Mouse (Mus musculus): ENCODE measurements around the gene Atg101. TPM values are rescaled to one million over a fixed set of nuclear protein-coding genes. Genes with fewer than 3 reads are reported as not detected.

Atg101 gene
- total and polyA plus RNA-seq, 2 experiments from 2014 or later = 56.3 to 81.3 TPM

GRCm38 (mm10) chr15:101294028-101294894, 10.2 kb downstream of the Atg101 start:
- peaks cover 30% of the 10 kb centered on the region for H3K36me3 ChIP-seq (ENCODE audit: insufficient read depth)
- H3K4me2 ChIP-seq (ENCODE audit: low read depth) = no peak overlapping the region
- DNase-seq (no peak), ATAC-seq (no peak)
- H3K4me3 ChIP-seq (ENCODE audit: low read depth, low read length) = no peak overlapping the region
- TF ChIP-seq CTCF (IDR thresholded peaks at IDR 0.05; ENCODE audit: low read depth) = no peak
- no peak overlapping the region for H3K27ac ChIP-seq (ENCODE audit: low read depth, low read length)
- no peaks in the 10 kb centered on the region for H3K4me1 ChIP-seq (ENCODE audit: insufficient read depth)
- no peak overlapping the region for H3K9ac ChIP-seq
- no peaks in the 10 kb centered on the region for H3K9me3 ChIP-seq (ENCODE audit: low read length)
- H3K27me3 ChIP-seq (ENCODE audit: insufficient read depth, low read length) = no peaks in the 10 kb centered on the region
- 65% methylated on average over 16 of the region's 16 CpGs for WGBS

DNA sequence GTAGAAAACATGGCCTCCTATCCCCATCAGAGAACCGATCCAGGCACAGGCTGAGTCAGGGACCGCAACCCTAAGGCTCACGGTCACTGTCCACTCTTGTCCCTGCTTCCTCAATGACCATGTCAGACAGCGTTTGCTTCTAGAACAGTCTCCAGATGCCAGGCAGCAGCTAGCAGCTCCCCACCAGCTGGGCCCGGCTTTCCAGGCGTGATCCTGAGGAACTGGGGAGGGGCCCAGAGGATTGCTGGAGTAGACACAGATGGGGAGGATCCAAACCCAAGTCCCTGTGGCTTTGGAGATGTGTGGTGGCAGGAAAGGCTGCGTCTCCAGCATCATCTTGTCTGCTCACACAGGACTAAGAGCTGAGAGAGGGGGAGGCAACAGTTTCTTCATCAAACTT, 11.0 kb downstream of the Atg101 start:
- Histone ChIP-seq H3K4me1 (ENCODE audit: insufficient read depth) (no peaks in the 10 kb centered on the region), H3K27me3 (ENCODE audit: insufficient read depth, low read length) (no peaks in the 10 kb centered on the region), H3K9ac (no peak overlapping the region), H3K4me3 (ENCODE audit: low read depth, low read length) (no peak overlapping the region), H3K36me3 (ENCODE audit: insufficient read depth) (peaks cover 21% of the 10 kb centered on the region), H3K9me3 (ENCODE audit: low read length) (no peaks in the 10 kb centered on the region), H3K27ac (ENCODE audit: low read depth, low read length) (no peak overlapping the region), H3K4me2 (ENCODE audit: low read depth) (no peak overlapping the region)
- ATAC-seq = no peak
- 84% methylated on average over 7 of the region's 7 CpGs for WGBS
- TF ChIP-seq CTCF (IDR thresholded peaks at IDR 0.05; ENCODE audit: low read depth) = no peak
- no peak for DNase-seq

DNA sequence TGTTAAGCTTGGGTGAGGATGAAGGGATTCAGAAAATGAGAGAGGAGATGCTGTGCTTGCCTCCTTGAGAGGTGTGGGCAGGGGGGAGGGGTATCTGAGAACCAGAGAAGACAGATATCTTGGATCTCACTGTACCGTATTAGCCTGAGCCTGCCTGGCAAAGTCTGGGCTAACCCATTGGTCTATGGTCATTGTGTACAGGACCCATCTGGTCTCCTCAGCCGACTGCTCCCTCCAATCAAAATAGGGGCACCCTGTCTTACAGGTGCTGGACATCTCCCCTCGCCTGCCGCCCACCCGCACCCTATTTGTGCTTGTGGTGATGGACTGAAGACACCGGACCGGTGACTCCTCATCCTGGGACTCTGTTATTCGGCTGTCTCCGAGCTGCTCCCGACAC, 11.5 kb downstream of the Atg101 start:
- H3K4me2 ChIP-seq (ENCODE audit: low read depth) = no peak overlapping the region
- H3K4me1 ChIP-seq (ENCODE audit: insufficient read depth) = no peaks in the 10 kb centered on the region
- no peaks in the 10 kb centered on the region for H3K9me3 ChIP-seq (ENCODE audit: low read length)
- H3K27ac ChIP-seq (ENCODE audit: low read depth, low read length) = no peak overlapping the region
- H3K4me3 ChIP-seq (ENCODE audit: low read depth, low read length) = no peak overlapping the region
- no peaks in the 10 kb centered on the region for H3K27me3 ChIP-seq (ENCODE audit: insufficient read depth, low read length)
- peaks cover 16% of the 10 kb centered on the region for H3K36me3 ChIP-seq (ENCODE audit: insufficient read depth)
- no peak for DNase-seq
- no peak for TF ChIP-seq CTCF (IDR thresholded peaks at IDR 0.05; ENCODE audit: low read depth)
- H3K9ac ChIP-seq = no peak overlapping the region
- 90% methylated on average over 10 of the region's 10 CpGs for WGBS
- ATAC-seq = no peak

DNA sequence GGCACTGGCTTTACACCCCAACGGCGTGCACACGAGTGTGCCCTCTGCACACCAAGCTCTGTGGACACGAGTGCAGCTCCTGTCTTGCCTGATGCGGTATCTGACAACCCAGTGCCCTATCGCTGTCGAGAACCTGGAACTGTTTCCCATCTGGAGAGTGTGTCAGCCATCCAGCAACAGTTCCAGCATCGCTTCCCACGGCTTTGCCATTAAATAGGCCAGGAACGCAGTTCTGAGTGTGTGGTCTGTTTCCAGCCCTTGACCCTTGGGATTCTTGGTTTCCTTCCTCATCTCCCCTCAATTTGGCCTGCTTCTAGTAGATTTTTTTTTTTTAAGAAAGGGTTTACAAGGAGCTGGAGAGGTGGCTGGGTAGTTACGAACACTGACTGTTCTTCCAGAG, 12.0 kb downstream of the Atg101 start:
- Histone ChIP-seq H3K4me2 (ENCODE audit: low read depth) (no peak overlapping the region), H3K9me3 (ENCODE audit: low read length) (no peaks in the 10 kb centered on the region), H3K4me1 (ENCODE audit: insufficient read depth) (no peaks in the 10 kb centered on the region), H3K4me3 (ENCODE audit: low read depth, low read length) (no peak overlapping the region), H3K27ac (ENCODE audit: low read depth, low read length) (no peak overlapping the region), H3K36me3 (ENCODE audit: insufficient read depth) (peaks cover 12% of the 10 kb centered on the region), H3K27me3 (ENCODE audit: insufficient read depth, low read length) (no peaks in the 10 kb centered on the region), H3K9ac (no peak overlapping the region)
- DNase-seq = no peak
- no peak for TF ChIP-seq CTCF (IDR thresholded peaks at IDR 0.05; ENCODE audit: low read depth)
- WGBS = 88% methylated on average over 11 of the region's 11 CpGs
- ATAC-seq = no peak

- Histone ChIP-seq H3K36me3 (ENCODE audit: insufficient read depth) (no peaks in the 10 kb centered on the region), H3K4me3 (ENCODE audit: low read depth, low read length) (no peak overlapping the region), H3K4me2 (ENCODE audit: low read depth) (no peak overlapping the region), H3K27me3 (ENCODE audit: insufficient read depth, low read length) (no peaks in the 10 kb centered on the region), H3K9ac (no peak overlapping the region), H3K9me3 (ENCODE audit: low read length) (no peaks in the 10 kb centered on the region), H3K27ac (ENCODE audit: low read depth, low read length) (no peak overlapping the region), H3K4me1 (ENCODE audit: insufficient read depth) (no peaks in the 10 kb centered on the region)
- DNase-seq (no peak), ATAC-seq (no peak)
- WGBS = 33% methylated on average over 7 of the region's 7 CpGs
- TF ChIP-seq CTCF (IDR thresholded peaks at IDR 0.05; ENCODE audit: low read depth) = no peak
Measured at GRCm38 (mm10) chr15:101297988-101298387, 13.9 kb downstream of the Atg101 start.

DNA sequence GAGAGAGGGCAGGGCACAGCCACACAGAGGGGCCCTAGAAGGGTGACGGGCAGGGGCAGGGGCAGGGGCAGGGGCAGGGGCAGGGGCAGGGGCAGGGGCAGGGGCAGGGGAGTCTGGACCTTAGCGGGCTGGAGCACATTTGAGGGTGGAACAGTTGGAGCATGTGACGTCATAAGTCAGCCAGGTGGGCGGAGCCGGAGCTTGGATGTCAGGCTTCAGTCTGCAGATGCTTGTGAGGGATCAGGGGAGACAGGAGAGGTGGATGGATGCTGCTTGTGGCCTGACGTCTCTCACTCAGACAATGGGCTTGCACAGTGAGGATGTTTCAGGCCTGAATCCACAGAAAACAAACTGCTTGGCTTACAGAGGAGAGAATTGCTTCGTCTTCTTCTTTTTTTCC, 14.5 kb downstream of the Atg101 start:
- Histone ChIP-seq H3K36me3 (ENCODE audit: insufficient read depth) (no peaks in the 10 kb centered on the region), H3K4me3 (ENCODE audit: low read depth, low read length) (no peak overlapping the region), H3K9ac (no peak overlapping the region), H3K4me1 (ENCODE audit: insufficient read depth) (no peaks in the 10 kb centered on the region), H3K9me3 (ENCODE audit: low read length) (no peaks in the 10 kb centered on the region), H3K27ac (ENCODE audit: low read depth, low read length) (no peak overlapping the region), H3K4me2 (ENCODE audit: low read depth) (no peak overlapping the region), H3K27me3 (ENCODE audit: insufficient read depth, low read length) (no peaks in the 10 kb centered on the region)
- no peak for DNase-seq
- TF ChIP-seq CTCF (IDR thresholded peaks at IDR 0.05; ENCODE audit: low read depth) = no peak
- ATAC-seq = no peak
- WGBS = 17% methylated on average over 7 of the region's 7 CpGs

GRCm38 (mm10) chr15:101299480-101299960, 15.4 kb downstream of the Atg101 start:
- Histone ChIP-seq H3K27me3 (ENCODE audit: insufficient read depth, low read length) (no peaks in the 10 kb centered on the region), H3K4me2 (ENCODE audit: low read depth) (no peak overlapping the region), H3K9me3 (ENCODE audit: low read length) (no peaks in the 10 kb centered on the region), H3K27ac (ENCODE audit: low read depth, low read length) (no peak overlapping the region), H3K4me1 (ENCODE audit: insufficient read depth) (no peaks in the 10 kb centered on the region), H3K36me3 (ENCODE audit: insufficient read depth) (no peaks in the 10 kb centered on the region), H3K9ac (no peak overlapping the region), H3K4me3 (ENCODE audit: low read depth, low read length) (no peak overlapping the region)
- ATAC-seq (no peak), DNase-seq (no peak)
- WGBS = 88% methylated on average over 14 of the region's 14 CpGs
- TF ChIP-seq CTCF (IDR thresholded peaks at IDR 0.05; ENCODE audit: low read depth) = no peak

All from forebrain, postnatal 0 days (tissue).